27 mouse cellular contexts compared by ENCODE assay signal in genomic region chr10:122872720-122873119, GRCm38 (mm10).
DNase-seq lines count a peak whose midpoint lies in the region; ATAC-seq and TF ChIP-seq lines count a peak whose summit lies in the region.
"Had no signal": no experiment of that assay in that cellular context is flagged by ENCODE, and none has a peak within 500 bp of the region (broad histone marks: within the 10 kb centered on the region; RNA-seq: fewer than 3 reads in every experiment).

No protein-coding gene starts in this region.

- no peaks in the 10 kb centered on the region for H3K27me3 ChIP-seq in kidney, embryonic 15.5 days
- no peaks in the 10 kb centered on the region for H3K27me3 ChIP-seq in lung, postnatal 0 days (replicated peaks; ENCODE audit: insufficient read depth, low read length)
- H3K27me3 ChIP-seq: embryonic facial prominence, embryonic 13.5 days; forebrain, embryonic 12.5 days; forebrain, embryonic 15.5 days; heart, embryonic 13.5 days had no signal

- no peak for TF ChIP-seq CTCF in lung, postnatal 0 days (IDR thresholded peaks at IDR 0.05)

- no peaks in the 10 kb centered on the region for H3K9me3 ChIP-seq in kidney, embryonic 15.5 days (replicated peaks)
- H3K9me3 ChIP-seq in lung, postnatal 0 days (ENCODE audit: low read length) = no peaks in the 10 kb centered on the region
- H3K9me3 ChIP-seq: embryonic facial prominence, embryonic 10.5 days; embryonic facial prominence, embryonic 13.5 days; forebrain, embryonic 12.5 days; forebrain, embryonic 15.5 days; heart, embryonic 10.5 days; heart, embryonic 13.5 days had no signal

- 0 out of 2 replicates have a peak, but pooled peaks have one; percentile 31 for ATAC-seq in kidney, embryonic 15.5 days (replicated peaks; ENCODE audit: low FRiP score)
- no peak for ATAC-seq in lung, postnatal 0 days
- 0 out of 2 replicates have a peak, but pooled peaks have one; percentile 39 for ATAC-seq in common myeloid progenitor, adult 5-6 weeks (replicated peaks; ENCODE audit: low read depth, poor library complexity, severe bottlenecking)
- ATAC-seq: forebrain, embryonic 15.5 days had no signal

- TF ChIP-seq EP300 in lung, postnatal 0 days (IDR thresholded peaks at IDR 0.05) = no peak

- no peak for DNase-seq in kidney, adult 18-20 months
- peak; percentile 51 for DNase-seq in kidney, postnatal 10 days
- DNase-seq in kidney, adult 9 months = no peak
- peak; percentile 4 for DNase-seq in lung, postnatal 0 days (ENCODE audit: low spot score)
- no peak for DNase-seq in lung, adult 18-20 months
- no peak for DNase-seq in urinary bladder, postnatal 14 days (ENCODE audit: low spot score)
- DNase-seq: adrenal gland, adult 2 months; adrenal gland, postnatal 14 days; cerebellum, adult 11 months; cerebellum, adult 2 months; cerebellum, adult 9-11 months; cerebellum, postnatal 25 days; embryo, embryonic 11 days; gastrocnemius, postnatal 36 days; heart, adult 2 months; heart, postnatal 14 days; heart, postnatal 4 days had no signal

- no peaks in the 10 kb centered on the region for H3K36me3 ChIP-seq in kidney, embryonic 15.5 days
- H3K36me3 ChIP-seq in lung, postnatal 0 days (ENCODE audit: insufficient read depth, low read length) = no peaks in the 10 kb centered on the region
- H3K36me3 ChIP-seq: embryonic facial prominence, embryonic 10.5 days; embryonic facial prominence, embryonic 13.5 days; forebrain, embryonic 12.5 days; forebrain, embryonic 15.5 days; heart, embryonic 10.5 days; heart, embryonic 13.5 days had no signal

- H3K4me1 ChIP-seq in kidney, embryonic 15.5 days = peaks cover 58% of the 10 kb centered on the region
- no peaks in the 10 kb centered on the region for H3K4me1 ChIP-seq in lung, postnatal 0 days (ENCODE audit: insufficient read depth, low read depth, low read length)
- H3K4me1 ChIP-seq: forebrain, embryonic 12.5 days; forebrain, embryonic 15.5 days had no signal

- no peak overlapping the region for H3K4me3 ChIP-seq in kidney, embryonic 15.5 days (replicated peaks)
- no peak overlapping the region for H3K4me3 ChIP-seq in lung, postnatal 0 days (ENCODE audit: low read depth, low read length)
- H3K4me3 ChIP-seq: embryonic facial prominence, embryonic 10.5 days; embryonic facial prominence, embryonic 13.5 days; erythroblast, embryonic 14.5 days; forebrain, embryonic 12.5 days; forebrain, embryonic 15.5 days; heart, adult 2 months; heart, embryonic 10.5 days; heart, embryonic 13.5 days had no signal

- H3K27ac ChIP-seq in kidney, embryonic 15.5 days = peak overlapping the region; percentile 75
- no peak overlapping the region for H3K27ac ChIP-seq in lung, postnatal 0 days (ENCODE audit: low read length)
- H3K27ac ChIP-seq: embryonic facial prominence, embryonic 10.5 days; embryonic facial prominence, embryonic 13.5 days; forebrain, embryonic 12.5 days; forebrain, embryonic 15.5 days; heart, adult 2 months; heart, embryonic 10.5 days; heart, embryonic 13.5 days; hindbrain, embryonic 14.5 days had no signal

- WGBS in kidney, embryonic 15.5 days = 28% methylated on average over 8 of the region's 8 CpGs
- 68% methylated on average over 8 of the region's 8 CpGs for WGBS in lung, postnatal 0 days

- no peak overlapping the region for H3K4me2 ChIP-seq in kidney, embryonic 15.5 days
- H3K4me2 ChIP-seq in lung, postnatal 0 days (replicated peaks; ENCODE audit: low read depth, low read length) = no peak overlapping the region
- H3K4me2 ChIP-seq: embryonic facial prominence, embryonic 13.5 days; forebrain, embryonic 12.5 days; forebrain, embryonic 15.5 days; heart, embryonic 13.5 days; hindbrain, embryonic 14.5 days had no signal

- H3K9ac ChIP-seq in kidney, embryonic 15.5 days = no peak overlapping the region
- H3K9ac ChIP-seq in lung, postnatal 0 days (replicated peaks; ENCODE audit: low read depth) = no peak overlapping the region
- H3K9ac ChIP-seq: embryonic facial prominence, embryonic 13.5 days; forebrain, embryonic 12.5 days; forebrain, embryonic 15.5 days; heart, embryonic 13.5 days; hindbrain, embryonic 14.5 days had no signal

Comparison
In these comparisons a context has a peak if more than half of its experiments do, and no peak if none do; other contexts are left out.
1. DNase-seq: peak in kidney, postnatal 10 days (single experiment) and lung, postnatal 0 days (single experiment); none in kidney, adult 18-20 months (single experiment), kidney, adult 9 months (single experiment), lung, adult 18-20 months (0 of 2) and urinary bladder, postnatal 14 days (single experiment).